Mouse (Mus musculus) liver (tissue): ENCODE results near the gene Ear2.
"Not testable (repeated sequence)": the region's sequence is repeated elsewhere in the genome, so short reads cannot be mapped to it uniquely, and the experiment has no call there.

Experiments used
- DNase-seq: peaks from one replicate; pipeline ENCODE4 v3.0.0-alpha.2; 2020; ENCODE audit warnings: mixed read lengths

The Ear2 gene

GRCm38 (mm10) chr14:44102354-44102753 lies at the start of gene Ear2:
TSS of gene Ear2 (plus strand) at chr14:44102654.
- DNase-seq: not testable (repeated sequence)

DNA sequence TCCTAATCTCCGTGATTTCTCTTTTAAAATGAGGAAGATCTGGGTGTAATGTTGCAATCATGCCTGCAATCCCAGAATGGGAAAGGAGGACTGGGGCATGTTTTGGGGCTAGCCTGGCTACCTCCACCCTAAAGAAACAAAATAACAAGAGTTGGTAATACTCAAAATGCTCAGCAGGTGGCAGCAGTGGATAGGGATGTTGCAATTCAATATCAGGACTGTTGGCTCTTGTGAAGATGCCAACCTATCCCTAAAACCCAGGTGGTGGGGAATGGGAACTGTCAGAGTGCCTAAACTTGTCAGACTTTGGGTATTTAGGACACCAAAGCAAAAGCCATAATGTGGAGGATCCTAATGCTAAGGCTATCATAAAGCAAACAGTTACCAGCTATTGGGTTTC lies 34.6 kb upstream of the Ear2 start:
- DNase-seq: peak; percentile 18

DNA sequence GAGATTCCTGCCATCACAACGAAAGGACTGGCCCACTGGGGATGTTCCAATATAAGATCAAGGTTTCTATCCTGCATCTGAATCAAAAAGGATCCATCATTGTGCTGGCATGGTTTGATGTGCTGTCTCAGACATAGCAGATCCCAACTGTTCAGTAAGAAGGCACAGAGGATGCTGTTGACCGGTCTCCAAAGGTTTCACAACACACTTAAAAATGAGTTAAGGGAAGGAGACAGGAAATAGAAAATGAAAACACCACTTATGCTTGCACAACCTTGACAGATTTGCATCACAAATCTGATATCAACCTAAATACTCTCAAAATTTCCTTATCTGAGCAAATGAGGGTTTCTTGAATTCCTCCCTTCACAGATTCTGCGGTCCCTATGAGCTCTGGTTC lies 31.9 kb upstream of the Ear2 start:
- DNase-seq: not testable (repeated sequence)

GRCm38 (mm10) chr14:44077785-44078341 lies 24.6 kb upstream of the Ear2 start:
- not testable (repeated sequence) for DNase-seq

DNA sequence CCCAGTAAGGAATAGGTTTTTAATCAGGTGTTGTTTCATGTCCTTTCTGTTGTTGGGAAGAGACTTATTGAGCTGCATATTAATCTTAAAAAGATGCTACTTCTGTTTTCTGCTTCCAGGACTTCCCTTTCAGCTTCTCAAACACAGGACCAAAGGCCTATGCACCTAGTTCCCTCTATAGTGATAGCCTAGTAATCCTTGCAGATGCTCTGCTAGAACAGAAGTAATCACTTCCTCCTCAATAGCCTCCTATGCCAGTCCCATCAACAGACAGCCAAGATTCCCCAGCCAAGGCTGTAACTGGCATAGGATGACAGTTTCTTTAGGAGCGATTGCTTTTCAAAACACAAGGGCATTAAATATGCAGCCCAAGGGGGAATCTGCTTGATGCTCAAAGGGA lies 15.9 kb upstream of the Ear2 start:
- not testable (repeated sequence) for DNase-seq

DNA sequence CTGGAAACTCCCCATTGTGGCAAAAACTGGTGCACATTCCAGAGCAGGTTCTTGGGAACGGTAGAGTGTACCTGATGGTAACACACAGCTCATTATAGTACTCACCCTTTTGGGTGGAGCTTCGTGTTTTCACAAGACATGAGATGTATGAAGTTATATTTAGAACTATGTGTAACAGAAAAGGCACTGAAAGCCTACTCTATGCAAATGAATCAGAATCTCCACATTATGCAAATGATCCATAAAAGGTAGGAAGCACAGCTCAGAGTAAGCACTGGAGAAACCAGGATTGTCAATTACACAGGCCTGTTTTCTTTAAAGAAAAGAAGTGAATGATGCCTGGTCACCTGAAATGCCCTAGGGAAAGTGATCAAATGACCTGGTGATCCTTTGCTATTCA lies 14.9 kb upstream of the Ear2 start:
- not testable (repeated sequence) for DNase-seq

- not testable (repeated sequence) for DNase-seq
These were observed 10.9 kb upstream of the Ear2 start for GRCm38 (mm10) chr14:44091524-44091923.

DNA sequence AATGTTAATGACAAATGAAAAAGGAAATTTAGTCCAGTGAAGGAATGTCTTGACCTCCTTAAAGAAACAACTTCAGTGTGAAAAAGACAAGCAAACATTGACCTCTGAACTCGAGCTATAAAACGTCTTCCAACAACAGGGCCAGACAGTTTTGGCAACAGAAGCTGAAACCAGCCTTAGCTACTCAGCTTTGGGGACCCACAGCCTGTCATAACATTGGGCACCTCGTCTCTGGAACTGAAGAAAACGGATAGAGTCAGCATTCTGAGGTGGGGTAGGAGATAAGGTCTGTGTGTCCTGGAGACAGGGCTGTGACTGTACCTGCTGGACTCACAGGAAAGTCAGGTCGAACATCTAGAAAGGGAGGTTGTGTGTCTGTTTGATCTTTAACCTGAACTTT lies 8.0 kb upstream of the Ear2 start:
- not testable (repeated sequence) for DNase-seq

DNA sequence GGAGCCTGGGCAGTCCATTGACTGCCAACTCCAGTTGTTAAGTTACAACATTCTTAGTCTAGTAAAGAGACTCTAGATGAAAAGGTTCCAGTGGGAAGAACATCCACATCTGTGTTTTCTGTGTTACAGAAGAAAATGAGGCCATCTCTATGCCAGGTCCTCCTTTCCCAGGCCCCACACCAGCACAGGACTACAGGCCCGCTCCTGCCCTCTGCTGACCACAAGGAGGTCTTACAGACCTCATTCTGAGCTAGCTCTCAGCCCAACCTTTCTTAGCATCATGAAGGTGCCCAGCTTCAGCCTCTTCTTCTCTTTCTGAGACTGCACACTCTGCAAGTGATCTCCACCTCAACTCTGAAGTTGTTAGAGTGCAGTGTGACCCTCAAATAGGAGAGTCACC lies 2.4 kb upstream of the Ear2 start:
- not testable (repeated sequence) for DNase-seq

DNA sequence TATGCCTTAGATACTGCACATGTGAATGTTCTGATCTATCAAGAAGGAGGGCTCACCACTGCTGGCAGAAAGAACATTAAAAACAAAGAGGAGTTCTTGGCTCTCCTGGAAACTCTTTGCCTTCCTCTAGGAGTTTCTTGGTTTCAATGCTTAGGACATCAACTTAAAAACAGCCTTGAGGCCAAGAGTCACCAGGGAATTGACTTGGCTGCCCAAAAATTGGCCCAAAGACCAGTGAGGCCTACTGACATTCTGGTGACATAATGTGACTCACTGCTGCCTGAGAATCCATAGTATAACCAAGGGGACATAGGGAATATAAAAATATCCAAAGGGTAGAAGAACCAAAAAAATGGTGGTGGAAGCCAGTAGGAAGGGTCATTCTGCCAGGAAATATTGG lies 8.5 kb downstream of the Ear2 start:
- no peak for DNase-seq

GRCm38 (mm10) chr14:44123551-44123950 lies 21.1 kb downstream of the Ear2 start, which contains the start of gene Gm3327:
TSS of gene Gm3327 (plus strand) at chr14:44123851.
- not testable (repeated sequence) for DNase-seq
